Mouse (Mus musculus): ENCODE data around the gene Apol9a.

DNA sequence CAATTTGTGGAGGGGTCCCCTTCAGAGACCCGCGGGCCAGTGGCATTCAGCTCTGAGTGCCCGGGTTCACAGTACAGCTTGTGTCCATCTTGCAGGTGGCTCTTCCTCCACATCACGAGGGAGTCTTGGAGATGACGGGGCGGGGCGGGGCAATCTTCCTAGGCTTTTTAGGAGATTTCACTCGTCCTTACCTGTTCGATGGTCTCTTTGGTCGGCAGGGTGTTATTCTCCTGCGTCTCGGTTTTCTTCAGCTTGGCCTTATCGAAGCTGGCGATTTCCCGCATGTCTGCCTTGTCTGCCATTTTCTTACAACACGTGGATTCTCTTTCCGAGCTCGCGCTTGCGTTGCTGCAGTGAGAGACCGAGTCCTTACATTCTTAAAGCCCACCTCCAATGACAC lies 41.0 kb downstream of the Apol9a start:
- TF ChIP-seq CTCF (IDR thresholded peaks at IDR 0.05; ENCODE audit: insufficient read depth, low read length) (no peak), POLR2A (IDR thresholded peaks at IDR 0.05; ENCODE audit: borderline replicate concordance, extremely low read depth, low read depth, low read length) (no peak)

All from lung, adult 2 months (tissue).